Mouse (Mus musculus) lung, embryonic 15.5 days (tissue): ENCODE results near the gene Naa80. TPM values are rescaled to one million over a fixed set of nuclear protein-coding genes. Genes with fewer than 3 reads are reported as not detected.

Experiments
- ATAC-seq: fragments of 200-750 bp; cut with Nextera tagmentation; 2 replicates; pipeline ENCODE4 v1.8.0; 2017; ENCODE audit warnings: moderate number of reproducible peaks, borderline replicate concordance; ENCODE audit not compliant: low FRiP score, low TSS enrichment; ENCODE audit errors: extremely low read depth
- H3K27ac ChIP-seq: fragments of 300-500 bp; sonication (generic); 2 replicates; pipeline ENCODE4 v1.5.1; 2015; ENCODE audit warnings: moderate library complexity, mild to moderate bottlenecking, inconsistent platforms
- H3K27me3 ChIP-seq: fragments of 300-500 bp; sonication (generic); 2 replicates; pipeline ENCODE4 v1.6.1; 2015; ENCODE audit warnings: inconsistent platforms
- H3K36me3 ChIP-seq: fragments of 300-500 bp; sonication (generic); 2 replicates; pipeline ENCODE4 v1.6.1; 2015; ENCODE audit warnings: inconsistent platforms
- H3K4me1 ChIP-seq: fragments of 300-500 bp; sonication (generic); 2 replicates; pipeline ENCODE4 v1.6.1; 2015; ENCODE audit warnings: inconsistent platforms
- H3K4me2 ChIP-seq: fragments of 300-500 bp; sonication (generic); 2 replicates; pipeline ENCODE4 v1.6.1; 2015; ENCODE audit warnings: inconsistent platforms, mild to moderate bottlenecking, moderate library complexity
- H3K4me3 ChIP-seq: fragments of 300-500 bp; sonication (generic); 2 replicates; pipeline ENCODE4 v1.5.1; 2015; ENCODE audit warnings: mild to moderate bottlenecking, inconsistent platforms
- H3K9ac ChIP-seq: fragments of 300-500 bp; sonication (generic); 2 replicates; pipeline ENCODE4 v1.6.1; 2015; ENCODE audit warnings: inconsistent platforms
- H3K9me3 ChIP-seq: fragments of 300-500 bp; sonication (generic); 2 replicates; pipeline ENCODE4 v1.6.1; 2016; ENCODE audit warnings: inconsistent platforms
- WGBS: fragments of 180-500 bp; shearing (Covaris S2); methylation state at CpG from one replicate; pipeline ENCODE4 v1.1.7; 2015; 5-methylcytosine and 5-hydroxymethylcytosine counted together
- polyA plus RNA-seq: library from polyadenylated mRNA; unstranded; fragments of >200 nt; fragmentation: Nextera tagmentation; extraction: Ambion mirVana; gene quantifications from 2 replicates; pipeline ENCODE4 v1.2.1, GENCODE M21; 2015

The Naa80 gene
- polyA plus RNA-seq, 1 experiment from 2014 or later, result 18.2 TPM

- peaks cover 19% of the 10 kb centered on the region for H3K4me1 ChIP-seq
These were observed 22.6 kb downstream of the Naa80 start for GRCm38 (mm10) chr9:107601275-107601674.

DNA sequence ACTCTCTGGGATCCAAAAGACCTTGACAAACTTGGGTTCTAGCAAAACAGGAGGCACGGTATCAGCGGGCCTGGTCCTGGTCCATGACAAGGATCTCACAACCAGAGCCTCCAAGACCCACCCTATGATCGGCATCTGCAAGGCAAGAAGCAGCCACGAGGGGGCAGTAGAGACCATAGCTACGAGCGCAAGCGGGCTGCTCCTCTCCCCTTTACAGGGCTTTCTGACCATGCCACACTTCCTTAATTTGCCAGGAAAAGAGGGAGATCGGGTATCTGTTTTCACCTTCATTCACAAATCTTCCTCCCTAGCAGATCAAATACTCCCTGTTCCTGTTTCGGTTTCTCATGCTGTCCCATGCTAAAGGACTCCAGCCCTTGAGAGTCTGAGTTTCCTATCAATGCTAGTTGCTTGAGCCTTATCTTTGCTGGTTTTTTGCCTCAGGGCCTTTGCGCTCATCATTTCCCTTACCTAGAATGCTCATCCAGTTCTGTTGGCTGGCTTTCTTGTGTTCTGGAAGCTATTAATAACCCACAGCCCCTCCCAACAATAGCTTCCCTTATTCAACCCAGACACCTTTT lies 23.5 kb downstream of the Naa80 start:
- 8% methylated on average over 10 of the region's 10 CpGs for WGBS
- no peak for ATAC-seq
- no peak overlapping the region for H3K4me2 ChIP-seq
- no peaks in the 10 kb centered on the region for H3K36me3 ChIP-seq
- H3K9me3 ChIP-seq, result no peaks in the 10 kb centered on the region
- H3K27ac ChIP-seq, result no peak overlapping the region
- H3K9ac ChIP-seq, result no peak overlapping the region
- H3K4me1 ChIP-seq, result peaks cover 24% of the 10 kb centered on the region
- no peak overlapping the region for H3K4me3 ChIP-seq
- H3K27me3 ChIP-seq, result 0 out of 2 replicates have a peak, but pooled peaks cover 10% of the 10 kb centered on the region

More at GRCm38 (mm10) chr9:107601275-107601674, 22.6 kb downstream of the Naa80 start:
- ATAC-seq, result no peak
- Histone ChIP-seq H3K4me3 (no peak overlapping the region), H3K27ac (no peak overlapping the region), H3K9ac (no peak overlapping the region), H3K36me3 (no peaks in the 10 kb centered on the region), H3K4me2 (no peak overlapping the region), H3K27me3 (0 out of 2 replicates have a peak, but pooled peaks cover 10% of the 10 kb centered on the region), H3K9me3 (no peaks in the 10 kb centered on the region)
- 77% methylated on average over 11 of the region's 11 CpGs for WGBS

GRCm38 (mm10) chr9:107603251-107603650 lies 24.6 kb downstream of the Naa80 start:
- Histone ChIP-seq H3K36me3 (no peaks in the 10 kb centered on the region), H3K9ac (no peak overlapping the region), H3K4me2 (no peak overlapping the region), H3K27ac (no peak overlapping the region), H3K4me1 (peaks cover 34% of the 10 kb centered on the region), H3K27me3 (0 out of 2 replicates have a peak, but pooled peaks cover 10% of the 10 kb centered on the region), H3K4me3 (no peak overlapping the region), H3K9me3 (no peaks in the 10 kb centered on the region)
- 74% methylated on average over 6 of the region's 6 CpGs for WGBS
- no peak for ATAC-seq

GRCm38 (mm10) chr9:107605041-107605661 lies 26.5 kb downstream of the Naa80 start:
- peak overlapping the region; percentile 75 for H3K27ac ChIP-seq
- H3K36me3 ChIP-seq, result no peaks in the 10 kb centered on the region
- 30% methylated on average over 23 of the region's 23 CpGs for WGBS
- 0 out of 2 replicates have a peak, but pooled peaks cover 4% of the 10 kb centered on the region for H3K27me3 ChIP-seq
- peak overlapping the region; percentile 22 for H3K4me3 ChIP-seq
- H3K4me1 ChIP-seq, result peaks cover 48% of the 10 kb centered on the region
- peak overlapping the region; percentile 46 for H3K4me2 ChIP-seq
- ATAC-seq, result peak; percentile 40
- H3K9ac ChIP-seq, result peak overlapping the region; percentile 29; the same call in 1 of the 2 replicates
- H3K9me3 ChIP-seq, result no peaks in the 10 kb centered on the region

GRCm38 (mm10) chr9:107606591-107606990 lies 27.9 kb downstream of the Naa80 start:
- 17% methylated on average over 9 of the region's 9 CpGs for WGBS
- no peaks in the 10 kb centered on the region for H3K27me3 ChIP-seq
- no peaks in the 10 kb centered on the region for H3K9me3 ChIP-seq
- peak overlapping the region; percentile 11 for H3K4me3 ChIP-seq
- peak overlapping the region; percentile 62 for H3K27ac ChIP-seq
- peaks cover 54% of the 10 kb centered on the region for H3K4me1 ChIP-seq
- no peaks in the 10 kb centered on the region for H3K36me3 ChIP-seq
- no peak overlapping the region for H3K9ac ChIP-seq
- ATAC-seq, result no peak
- peak overlapping the region; percentile 29 for H3K4me2 ChIP-seq

GRCm38 (mm10) chr9:107607036-107607435 lies 28.3 kb downstream of the Naa80 start:
- H3K27ac ChIP-seq, result peak overlapping the region; percentile 72; the same call in 1 of the 2 replicates
- WGBS, result 60% methylated on average over 2 of the region's 2 CpGs
- H3K4me1 ChIP-seq, result peaks cover 58% of the 10 kb centered on the region

DNA sequence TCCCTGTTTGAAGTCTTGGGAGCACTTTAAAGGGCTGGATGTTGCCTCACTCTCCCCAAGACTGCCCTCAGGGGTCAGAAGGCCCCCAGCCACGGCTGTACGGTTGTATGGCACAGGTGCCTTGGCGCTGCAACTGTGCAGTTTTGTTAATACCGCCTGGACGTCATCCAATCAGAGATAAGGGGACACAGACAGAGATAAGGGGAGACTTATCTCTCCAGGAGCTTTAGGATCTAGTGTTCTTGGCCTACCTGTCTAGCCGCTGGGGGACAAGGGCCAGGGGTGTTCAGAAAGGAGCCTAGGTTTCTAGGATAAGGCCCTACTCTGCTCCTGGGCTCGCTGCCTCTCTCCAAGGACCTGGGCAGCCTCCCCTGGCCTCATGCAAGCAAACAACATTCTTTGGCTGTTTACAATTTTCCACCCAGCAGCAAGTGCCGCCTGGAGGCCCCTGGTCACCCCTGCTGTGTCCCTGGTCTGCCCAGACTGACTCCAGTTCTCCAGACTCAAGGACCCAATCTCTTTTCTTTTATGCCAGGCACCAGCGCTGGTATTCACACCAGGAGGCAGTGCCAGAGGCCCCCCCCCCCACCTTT lies 29.1 kb downstream of the Naa80 start:
- peak overlapping the region; percentile 29 for H3K4me2 ChIP-seq
- H3K36me3 ChIP-seq, result no peaks in the 10 kb centered on the region
- H3K9ac ChIP-seq, result no peak overlapping the region
- H3K4me1 ChIP-seq, result peaks cover 57% of the 10 kb centered on the region
- no peaks in the 10 kb centered on the region for H3K27me3 ChIP-seq
- H3K9me3 ChIP-seq, result no peaks in the 10 kb centered on the region
- peak overlapping the region; percentile 72 for H3K27ac ChIP-seq
- no peak for ATAC-seq
- WGBS, result 25% methylated on average over 9 of the region's 9 CpGs
- no peak overlapping the region for H3K4me3 ChIP-seq

More at GRCm38 (mm10) chr9:107607036-107607435, 28.3 kb downstream of the Naa80 start:
- Histone ChIP-seq H3K4me3 (peak overlapping the region; percentile 11), H3K27me3 (no peaks in the 10 kb centered on the region), H3K36me3 (no peaks in the 10 kb centered on the region), H3K4me2 (peak overlapping the region; percentile 29), H3K9me3 (no peaks in the 10 kb centered on the region), H3K9ac (no peak overlapping the region)
- no peak for ATAC-seq

GRCm38 (mm10) chr9:107608741-107609432 lies 30.2 kb downstream of the Naa80 start, which contains the start of gene Sema3b:
Gene Sema3b (minus strand): TSS chr9:107609229.
- Histone ChIP-seq H3K9ac (no peak within 1 kb of the TSS), H3K27ac (peak within 1 kb of the TSS; percentile 72), H3K4me3 (no peak within 1 kb of the TSS), H3K4me1 (peaks cover 69% of the 10 kb centered on the region), H3K9me3 (no peaks in the 10 kb centered on the region), H3K36me3 (peaks cover 2% of the 10 kb centered on the region), H3K4me2 (peak within 1 kb of the TSS; percentile 12), H3K27me3 (no peaks in the 10 kb centered on the region)
- no peak for ATAC-seq
- WGBS, result 42% methylated on average over 11 of the region's 12 CpGs

- Histone ChIP-seq H3K27ac (no peak overlapping the region), H3K9ac (no peak overlapping the region), H3K4me3 (no peak overlapping the region), H3K4me1 (peaks cover 65% of the 10 kb centered on the region), H3K27me3 (no peaks in the 10 kb centered on the region), H3K36me3 (peaks cover 8% of the 10 kb centered on the region), H3K4me2 (no peak overlapping the region), H3K9me3 (no peaks in the 10 kb centered on the region)
- ATAC-seq, result no peak
- 65% methylated on average over 4 of the region's 4 CpGs for WGBS
These were observed 30.7 kb downstream of the Naa80 start for GRCm38 (mm10) chr9:107609433-107609830.

- H3K4me3 ChIP-seq, result peak overlapping the region; percentile 39; the same call in 1 of the 2 replicates
- no peak for ATAC-seq
- 53% methylated on average over 6 of the region's 6 CpGs for WGBS
- no peaks in the 10 kb centered on the region for H3K9me3 ChIP-seq
- peak overlapping the region; percentile 92 for H3K27ac ChIP-seq
- peak overlapping the region; percentile 61 for H3K9ac ChIP-seq
- peak overlapping the region; percentile 85 for H3K4me2 ChIP-seq
- peaks cover 55% of the 10 kb centered on the region for H3K4me1 ChIP-seq
- peaks cover 30% of the 10 kb centered on the region for H3K36me3 ChIP-seq
- H3K27me3 ChIP-seq, result no peaks in the 10 kb centered on the region
These were observed 32.9 kb downstream of the Naa80 start for GRCm38 (mm10) chr9:107611456-107612190.
